Mouse (Mus musculus) left cerebral cortex, adult 9 months (tissue): ENCODE data around the gene Ccr1l1.

Experiments
- DNase-seq, 2 experiments: peaks; one replicate each; pipeline ENCODE4 v3.0.0; 2022; ENCODE audit warnings: low spot score in 2 of 2

The Ccr1l1 gene

DNA sequence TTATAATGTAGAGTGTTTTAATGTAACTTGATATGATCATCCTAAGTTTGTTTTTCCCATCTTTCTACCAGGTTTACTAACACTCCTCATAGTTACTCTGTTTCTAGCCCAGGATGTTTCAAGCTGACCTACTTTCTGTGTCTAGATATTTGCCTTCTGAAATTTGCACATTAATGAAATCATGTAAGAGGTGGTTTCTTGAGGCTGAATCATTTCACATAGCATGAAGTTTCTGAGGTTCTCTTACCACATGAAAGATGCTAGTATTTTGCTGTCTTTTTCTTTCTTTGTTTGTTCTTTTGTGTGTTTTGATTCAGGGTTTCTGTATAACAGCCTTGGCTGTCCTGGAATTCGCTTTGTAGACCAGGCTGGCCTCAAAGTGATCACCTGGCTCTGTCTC, 18.0 kb downstream of the Ccr1l1 start:
- no peak for DNase-seq

DNA sequence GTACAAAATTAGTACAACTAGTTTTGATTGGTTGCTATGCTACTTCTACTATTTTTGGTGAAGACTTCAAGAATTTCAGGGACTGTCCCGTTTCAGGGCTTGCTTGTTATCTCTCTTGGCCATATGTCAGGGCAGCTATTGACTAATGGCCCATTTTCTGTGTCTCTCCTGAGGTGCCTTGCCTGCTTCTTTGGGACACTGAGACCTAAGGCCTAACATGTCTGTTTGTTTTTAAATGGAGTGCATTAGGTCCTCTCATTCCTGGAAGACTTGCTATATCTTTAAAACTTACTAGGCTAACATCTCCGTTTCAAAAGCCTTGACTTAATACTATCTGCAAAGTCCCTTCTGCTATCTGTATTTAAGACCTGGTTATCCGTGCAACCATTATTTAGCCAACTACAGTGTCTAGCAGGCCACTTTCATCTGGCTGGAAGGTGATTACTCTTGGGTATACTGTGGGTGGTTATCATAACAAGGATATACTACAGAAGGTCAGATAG, 20.2 kb downstream of the Ccr1l1 start:
- DNase-seq, result no peak

DNA sequence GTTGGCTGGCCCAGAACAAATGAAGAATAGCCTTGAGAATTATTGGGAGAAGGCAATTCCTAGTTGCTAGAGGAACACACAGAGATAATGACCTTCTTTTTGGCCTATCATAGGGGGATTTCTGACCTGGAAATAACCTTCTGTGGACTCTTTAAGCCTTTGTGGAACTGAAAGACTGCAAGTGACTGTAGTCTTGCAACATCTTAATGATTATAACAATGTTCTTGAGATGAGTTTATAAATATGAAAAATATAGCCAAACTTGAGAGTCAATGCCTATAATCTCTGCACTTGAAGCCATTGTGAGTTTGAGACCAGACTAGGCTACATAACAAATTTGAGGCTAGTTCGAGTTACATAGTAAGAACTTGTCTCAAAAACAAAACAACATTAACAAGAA, 21.3 kb downstream of the Ccr1l1 start:
- no peak for DNase-seq

DNA sequence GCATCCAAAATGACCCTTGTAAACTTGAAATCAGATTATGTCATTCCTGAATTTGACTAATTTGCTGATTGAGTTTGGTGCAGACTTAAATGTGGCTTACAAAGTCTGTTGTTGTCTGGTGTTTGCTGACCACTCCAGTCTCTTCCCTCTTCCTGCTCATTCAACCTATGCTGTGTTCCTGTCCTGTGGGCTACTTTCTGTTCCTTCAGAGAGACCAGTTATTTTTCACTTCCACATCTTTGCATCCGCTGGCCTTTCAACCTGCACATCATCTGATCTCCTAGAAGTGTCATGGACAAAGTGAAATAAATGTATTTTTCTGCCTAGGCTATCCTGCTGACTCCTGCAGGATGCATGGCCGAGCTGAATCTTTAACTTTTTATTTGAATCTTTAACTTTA, 24.7 kb downstream of the Ccr1l1 start:
- peak in 1 of 2 experiments; percentile 16 for DNase-seq

DNA sequence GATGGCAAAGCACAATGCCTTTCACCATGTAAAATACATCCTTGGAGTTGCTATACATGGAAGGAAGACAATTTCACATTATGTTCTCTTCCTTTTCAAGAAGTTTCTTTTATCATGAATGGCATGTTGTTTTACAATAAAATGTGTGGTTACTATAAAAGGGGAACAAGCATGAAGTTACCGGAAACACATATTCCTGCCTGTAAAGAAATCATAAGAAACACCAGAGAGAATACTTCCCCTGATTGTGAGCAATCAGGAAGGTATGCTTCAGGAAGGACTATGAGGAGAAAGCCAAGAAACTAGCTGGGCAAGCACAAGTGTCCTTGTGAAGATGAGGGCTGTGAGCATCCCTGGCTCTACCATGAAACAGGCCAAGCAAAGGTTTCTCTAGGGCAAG, 27.0 kb downstream of the Ccr1l1 start:
- no peak for DNase-seq

DNA sequence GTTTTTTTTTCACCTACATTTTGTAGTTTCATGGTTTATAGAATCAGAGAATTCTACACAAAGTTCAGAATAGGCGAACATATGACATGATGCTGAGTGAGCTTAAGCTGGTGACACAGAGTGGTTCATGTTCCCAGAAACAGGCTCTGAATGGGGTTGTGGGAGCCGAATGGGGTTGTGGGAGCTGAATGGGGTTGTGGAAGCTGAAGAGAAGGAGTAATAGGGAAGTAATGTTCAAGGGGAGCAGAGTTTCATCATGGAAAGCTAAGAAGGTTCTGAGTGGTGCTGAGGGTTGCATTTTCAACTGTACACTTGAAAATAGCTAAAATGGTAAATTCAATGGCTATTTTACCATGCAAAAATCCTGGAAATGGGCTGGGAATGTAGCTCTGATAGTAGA, 28.8 kb downstream of the Ccr1l1 start:
- DNase-seq, result no peak

DNA sequence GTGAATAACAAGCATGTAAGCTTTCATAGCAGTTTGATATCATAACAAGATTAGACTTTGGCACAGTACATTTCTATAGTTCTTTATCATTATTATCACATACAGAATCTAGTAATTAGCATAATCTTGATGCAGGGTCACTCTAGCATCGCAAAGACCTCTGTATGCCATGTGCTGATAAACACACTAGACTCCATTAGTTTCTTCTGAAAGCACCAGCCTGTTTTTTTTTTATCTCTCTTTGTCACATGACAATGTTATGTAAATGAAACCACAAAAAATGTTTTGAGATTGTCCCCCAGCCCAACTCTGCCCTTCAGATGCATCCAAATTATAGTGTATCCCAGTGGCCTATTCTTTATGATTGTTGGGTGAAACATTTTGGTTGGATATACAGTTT, 30.4 kb downstream of the Ccr1l1 start:
- DNase-seq, result no peak

DNA sequence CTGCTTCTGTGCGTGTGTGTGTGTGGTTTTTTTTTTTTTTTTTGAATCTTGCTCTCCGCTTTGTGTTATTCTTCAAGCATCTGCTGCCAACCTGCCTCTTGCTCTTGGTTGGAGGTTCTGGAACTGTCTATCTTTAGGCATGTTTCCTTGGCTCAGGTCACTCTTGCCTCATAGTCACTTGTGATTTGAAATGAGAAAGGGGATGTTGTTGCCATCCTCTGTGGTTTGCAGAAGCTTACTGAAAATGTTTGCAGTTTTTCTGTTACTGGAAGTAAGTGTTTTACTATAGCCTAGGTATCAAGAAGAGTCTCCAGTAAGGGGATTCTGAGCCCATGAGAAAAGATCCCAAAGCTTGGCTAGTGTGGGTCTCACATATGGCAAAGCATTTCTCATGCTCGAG, 36.2 kb downstream of the Ccr1l1 start:
- DNase-seq, result no peak

DNA sequence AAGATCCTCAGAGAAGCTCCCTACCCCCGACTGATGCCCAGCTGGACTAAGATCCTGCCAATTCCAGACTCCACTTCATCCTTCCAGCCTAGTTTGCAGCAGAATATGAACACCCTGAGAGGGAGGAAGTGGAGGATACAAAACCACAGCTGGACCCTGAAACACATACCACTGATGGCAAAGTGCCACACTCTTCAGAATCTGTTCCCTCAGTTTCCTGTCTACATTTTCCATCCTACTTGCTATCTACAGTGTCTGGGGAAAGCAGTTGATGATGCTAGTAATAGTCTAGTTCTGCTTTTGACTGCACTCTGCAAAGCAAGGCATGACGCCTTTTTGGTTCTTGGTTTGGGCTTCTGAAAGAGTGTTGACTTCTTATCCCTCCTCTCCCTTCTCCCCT, 36.9 kb downstream of the Ccr1l1 start:
- DNase-seq, result no peak

DNA sequence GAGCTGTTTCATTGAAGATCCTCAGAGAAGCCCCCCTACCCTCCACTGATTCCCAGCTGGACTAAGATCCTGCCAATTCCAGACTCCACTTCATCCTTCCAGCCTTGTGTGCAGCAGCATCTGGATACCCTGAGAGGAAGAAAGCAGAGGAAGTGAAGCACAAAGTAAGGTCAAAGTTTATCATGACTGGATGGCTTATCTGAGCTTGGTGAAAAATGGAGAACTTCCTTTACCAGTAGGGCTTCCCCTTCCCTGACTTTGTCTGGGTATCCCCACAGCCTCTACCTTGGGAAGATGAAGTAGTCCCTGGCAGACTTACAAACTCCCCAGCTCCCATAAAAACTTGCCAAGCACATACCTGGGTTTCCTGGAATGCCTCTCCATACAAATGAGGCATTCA, 37.6 kb downstream of the Ccr1l1 start:
- DNase-seq, result no peak

DNA sequence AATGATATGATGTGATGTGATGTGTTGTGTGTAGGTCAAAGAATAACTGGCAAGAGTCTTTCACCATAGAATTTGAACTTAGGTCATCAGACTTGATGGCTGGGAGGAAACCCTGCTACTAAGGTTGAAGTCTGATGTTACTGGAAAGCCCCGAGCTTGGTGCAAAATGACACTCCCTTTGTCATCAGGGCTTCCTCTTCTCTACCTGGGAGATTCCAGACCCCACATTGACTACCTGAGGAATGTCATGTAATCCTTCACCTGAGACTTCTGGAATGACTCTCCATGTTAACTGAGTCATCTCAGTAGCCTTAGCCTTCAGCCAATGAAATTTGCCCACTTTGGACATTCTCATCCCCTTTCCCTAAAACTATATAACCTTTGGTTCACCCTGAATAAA, 38.0 kb downstream of the Ccr1l1 start:
- DNase-seq, result no peak

DNA sequence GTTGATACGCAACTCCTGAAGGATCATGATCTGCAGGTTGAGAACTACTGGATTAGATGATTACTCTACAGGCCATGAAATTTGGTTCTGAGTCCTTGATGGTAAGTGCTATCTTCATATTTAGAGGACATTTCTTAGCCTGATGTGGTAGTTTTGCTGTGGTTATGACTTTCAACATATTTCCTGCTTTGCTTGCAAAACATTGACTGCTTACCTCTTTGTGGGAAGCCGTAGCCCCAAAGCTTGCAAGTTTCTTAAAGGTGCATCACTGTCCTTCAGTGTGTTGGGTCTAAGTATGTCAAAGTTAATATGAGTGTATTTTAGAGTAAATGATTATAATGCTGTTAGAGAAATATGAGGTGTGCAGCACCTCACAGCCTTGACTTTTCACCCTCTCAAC, 40.2 kb downstream of the Ccr1l1 start:
- DNase-seq, result no peak

DNA sequence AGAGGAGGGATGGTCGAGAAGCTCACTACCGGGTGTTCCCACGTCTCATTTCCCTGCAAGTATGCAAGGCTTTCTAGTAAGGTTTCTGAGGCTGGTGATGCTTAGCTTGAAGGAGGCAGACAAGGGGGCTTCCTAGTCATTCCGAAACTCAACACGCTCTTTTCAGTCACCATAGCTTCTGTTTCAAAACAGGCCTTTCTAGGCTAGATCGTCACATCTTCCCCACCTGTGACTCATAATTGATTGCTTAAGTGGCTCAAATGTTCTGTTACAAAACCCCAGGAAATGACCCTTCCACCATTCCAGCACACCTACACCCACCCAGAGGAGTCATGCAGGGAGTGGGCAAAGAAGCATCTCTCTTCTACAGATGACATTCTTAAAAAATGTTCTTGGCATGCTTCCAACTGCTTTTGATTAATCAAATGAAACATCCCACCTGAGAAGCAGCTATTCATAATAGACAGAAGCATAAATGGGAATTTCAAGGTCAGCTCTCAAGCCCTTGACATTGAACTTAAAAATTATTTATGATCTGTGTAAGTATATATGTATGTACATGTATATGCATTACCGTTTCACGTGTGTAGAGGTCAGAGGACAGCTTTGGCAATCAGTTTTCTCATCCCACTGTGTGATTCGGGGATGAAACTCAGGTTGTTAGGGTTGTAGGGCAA, 41.5 kb downstream of the Ccr1l1 start:
- no peak for DNase-seq

DNA sequence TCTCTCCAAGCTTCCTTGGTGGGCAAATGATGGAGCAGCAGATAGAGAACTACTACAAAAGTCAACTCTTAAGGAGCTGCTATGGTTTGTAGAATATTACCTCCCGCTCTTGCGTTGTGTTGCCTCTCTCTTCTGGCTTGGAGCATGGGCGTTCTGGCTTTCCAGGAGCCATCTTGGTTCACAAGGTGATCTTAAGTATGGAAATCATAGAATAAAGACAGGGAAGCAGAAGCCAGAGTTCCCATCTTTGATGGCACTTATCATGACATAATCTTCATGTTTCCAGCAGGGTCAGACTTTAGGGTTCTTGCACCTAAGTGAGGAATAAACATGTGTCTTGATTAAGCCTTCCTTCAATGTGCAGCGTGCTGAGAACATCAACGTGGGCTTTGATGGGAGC, 42.4 kb downstream of the Ccr1l1 start:
- DNase-seq, result no peak

DNA sequence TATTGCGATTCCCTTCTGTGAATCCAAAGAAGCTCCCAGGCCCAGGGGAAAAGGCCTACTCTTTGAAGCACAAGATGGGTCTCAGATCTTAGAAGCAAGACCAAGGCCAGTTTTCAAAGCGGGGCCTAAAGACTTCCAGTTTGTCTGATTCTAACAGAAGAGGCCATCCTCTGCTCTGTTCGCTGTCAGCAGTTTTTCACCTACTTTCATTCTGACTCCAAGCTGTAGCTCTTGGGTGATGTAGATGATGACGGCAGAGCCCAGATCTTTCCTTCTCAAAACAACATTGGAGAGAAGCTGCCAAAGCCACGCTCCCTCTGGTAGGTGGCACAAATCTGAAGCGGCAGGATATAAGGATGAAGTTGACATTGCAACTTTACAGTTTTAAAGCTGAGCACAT, 42.9 kb downstream of the Ccr1l1 start:
- DNase-seq, result no peak

DNA sequence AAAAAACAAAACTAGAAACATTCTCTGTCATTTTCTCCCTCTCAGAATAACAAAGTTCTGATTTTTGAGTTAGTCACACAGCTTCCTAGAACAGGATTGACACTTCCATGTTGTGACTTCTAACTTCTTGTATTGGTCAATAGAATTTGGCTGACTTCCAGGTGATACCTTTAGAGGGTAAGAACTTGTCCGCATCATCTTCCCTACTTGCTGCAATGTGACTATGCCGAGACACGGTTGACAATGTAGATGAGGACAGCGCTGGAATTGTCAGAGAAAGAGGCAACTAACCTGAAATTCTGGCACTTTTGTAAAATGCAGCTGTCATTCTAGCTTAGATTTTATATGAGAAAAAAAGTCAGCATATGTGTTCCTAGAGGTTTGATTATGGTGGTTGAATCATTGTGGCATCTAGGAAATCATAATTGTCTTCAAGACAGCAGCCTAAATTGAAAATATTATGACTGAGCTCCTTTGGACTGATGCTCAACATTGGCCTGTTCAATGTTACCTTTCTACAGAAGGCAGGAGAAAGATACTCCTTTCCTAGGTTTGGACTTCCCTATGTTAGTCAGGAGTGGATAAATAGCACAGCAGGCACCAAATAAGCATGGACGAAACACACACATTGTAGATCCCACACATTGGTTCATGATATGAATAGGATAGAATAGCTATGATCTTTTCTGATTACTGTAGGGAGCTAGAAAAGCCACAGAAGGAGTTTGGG, 44.3 kb downstream of the Ccr1l1 start:
- DNase-seq, result no peak

DNA sequence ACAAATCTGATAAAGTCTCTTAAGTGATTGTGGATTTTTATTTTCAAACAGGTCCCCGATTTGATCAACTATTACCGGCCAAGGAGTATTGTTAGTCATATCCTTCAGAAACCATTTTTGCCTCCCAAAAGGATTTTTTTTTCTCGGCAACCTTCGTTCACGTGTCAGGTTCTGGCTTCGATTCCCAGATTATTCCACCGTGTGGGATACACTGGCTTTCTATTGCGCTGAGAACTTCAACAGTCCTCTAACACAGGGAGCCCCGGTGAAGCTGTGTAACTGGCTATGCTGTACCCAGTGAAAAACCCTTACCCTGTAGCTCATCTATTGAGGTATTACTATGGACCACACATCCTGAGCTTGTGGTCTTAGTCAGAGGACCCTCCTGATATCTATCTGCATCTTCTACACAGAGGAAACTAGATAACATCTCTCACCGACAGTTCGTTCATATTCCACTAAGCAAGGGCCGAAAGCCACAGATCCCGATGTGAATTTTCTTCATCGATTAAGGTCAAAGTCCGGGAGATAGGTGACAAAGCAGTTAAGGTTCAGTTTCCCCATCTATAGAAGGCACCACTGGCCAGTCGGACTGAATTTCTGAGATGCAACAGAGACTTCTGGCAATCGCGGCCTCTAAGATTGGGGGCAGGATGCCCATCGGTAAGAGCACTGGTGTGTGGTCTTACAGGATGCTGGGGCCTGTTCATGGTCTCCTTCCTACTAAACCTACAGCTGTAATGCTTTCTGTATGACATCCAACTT, 45.1 kb downstream of the Ccr1l1 start:
- DNase-seq, result no peak

DNA sequence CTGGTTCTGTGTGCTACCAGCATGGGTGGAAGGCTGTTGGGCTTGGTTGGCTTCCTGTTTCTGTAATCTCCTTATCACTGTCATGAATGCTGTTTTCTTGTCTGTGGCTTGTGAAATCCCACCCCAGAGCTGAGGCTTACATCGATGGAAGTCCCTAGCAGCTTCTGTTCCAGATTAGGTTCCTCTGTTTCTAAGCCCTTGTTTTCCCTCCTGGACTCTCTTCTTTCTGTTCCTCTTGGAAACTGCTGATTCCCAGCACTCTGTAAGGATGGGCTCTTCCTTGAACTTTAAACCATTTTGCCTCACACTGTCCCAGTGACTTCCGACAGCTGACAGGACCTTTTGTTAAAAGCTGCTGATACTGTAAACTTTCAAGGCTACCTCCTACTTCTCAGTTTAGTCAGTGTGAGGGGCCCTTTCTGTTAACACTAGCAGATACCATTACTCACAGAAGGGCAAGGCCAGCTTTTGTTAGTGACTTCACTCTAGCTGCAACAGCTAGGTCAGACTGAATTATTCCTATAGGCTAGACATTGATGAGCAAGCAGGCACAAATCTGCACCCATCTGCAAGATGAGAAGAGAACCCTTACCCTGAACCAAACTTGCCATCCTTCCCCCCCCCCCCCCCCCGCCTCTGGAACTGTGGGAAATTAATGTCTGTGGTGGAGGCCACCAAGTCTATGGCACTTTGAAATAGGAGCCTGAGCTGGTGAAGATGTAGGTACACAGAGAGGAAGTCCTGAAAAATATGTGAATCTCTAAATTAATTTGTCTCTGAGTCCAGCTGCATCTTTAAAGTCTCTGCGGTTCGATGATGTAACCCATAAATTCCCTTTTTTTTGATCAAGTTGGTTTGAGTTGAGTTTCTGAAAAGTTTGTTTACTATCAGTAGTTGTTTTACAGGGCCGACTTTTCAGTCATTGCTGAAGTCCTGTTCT, 46.2 kb downstream of the Ccr1l1 start:
- DNase-seq, result no peak

DNA sequence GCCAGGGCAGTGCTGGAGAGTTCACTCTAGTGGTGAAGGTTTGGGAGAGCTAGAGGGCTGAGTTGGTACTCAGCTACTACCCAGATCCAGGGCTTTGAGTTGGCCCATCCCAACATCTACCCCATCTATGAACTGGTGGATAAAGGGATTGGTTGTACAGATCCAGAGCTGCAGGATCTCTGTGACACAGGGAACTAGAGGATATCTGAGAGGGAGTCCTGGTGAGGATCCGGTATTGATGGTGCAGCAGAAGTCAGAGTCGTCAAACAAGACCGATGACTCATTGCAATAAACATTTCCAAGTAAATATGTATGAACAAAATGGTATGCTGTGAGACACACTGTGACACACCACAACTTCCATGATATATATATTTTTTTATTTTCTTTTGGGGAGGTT, 47.3 kb downstream of the Ccr1l1 start:
- no peak for DNase-seq

DNA sequence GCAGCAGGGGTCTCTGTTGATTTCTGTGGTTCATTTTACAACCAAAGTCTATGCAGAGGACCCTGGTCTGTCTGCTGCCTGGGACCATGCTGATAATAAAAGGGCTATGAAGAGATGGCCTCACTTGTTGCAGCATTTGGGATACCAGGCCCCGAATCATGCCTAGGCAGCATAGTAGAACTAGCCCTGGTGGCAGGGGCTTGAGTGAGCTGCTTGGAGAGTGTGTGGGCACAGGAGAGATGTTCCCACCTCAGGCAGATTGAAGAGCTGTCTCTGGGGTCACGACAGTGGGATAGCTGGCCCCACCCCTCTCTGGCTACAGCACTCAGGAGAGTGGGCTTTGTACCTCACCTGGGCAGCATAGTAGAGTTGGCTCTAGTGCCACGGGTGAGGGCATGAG, 47.7 kb downstream of the Ccr1l1 start:
- DNase-seq, result no peak

DNA sequence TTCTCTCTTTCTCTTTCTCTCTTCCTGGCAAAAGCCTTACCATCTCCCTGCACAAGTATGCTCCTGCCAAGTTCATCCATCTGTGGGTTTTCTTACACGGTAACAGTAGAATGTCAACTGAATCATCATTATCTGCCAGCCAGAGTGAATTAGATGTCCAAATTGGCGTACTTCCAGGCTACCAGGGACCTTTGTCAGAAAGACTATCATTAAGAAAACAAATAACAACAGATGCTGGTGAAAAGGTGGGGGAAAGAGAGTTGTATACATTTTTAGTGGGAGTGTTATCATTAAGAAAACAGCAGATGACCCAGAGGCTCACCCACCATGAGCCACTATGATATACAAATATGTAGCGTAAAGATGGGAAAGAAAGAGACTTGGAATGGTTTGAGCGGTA, 48.3 kb downstream of the Ccr1l1 start:
- no peak for DNase-seq

DNA sequence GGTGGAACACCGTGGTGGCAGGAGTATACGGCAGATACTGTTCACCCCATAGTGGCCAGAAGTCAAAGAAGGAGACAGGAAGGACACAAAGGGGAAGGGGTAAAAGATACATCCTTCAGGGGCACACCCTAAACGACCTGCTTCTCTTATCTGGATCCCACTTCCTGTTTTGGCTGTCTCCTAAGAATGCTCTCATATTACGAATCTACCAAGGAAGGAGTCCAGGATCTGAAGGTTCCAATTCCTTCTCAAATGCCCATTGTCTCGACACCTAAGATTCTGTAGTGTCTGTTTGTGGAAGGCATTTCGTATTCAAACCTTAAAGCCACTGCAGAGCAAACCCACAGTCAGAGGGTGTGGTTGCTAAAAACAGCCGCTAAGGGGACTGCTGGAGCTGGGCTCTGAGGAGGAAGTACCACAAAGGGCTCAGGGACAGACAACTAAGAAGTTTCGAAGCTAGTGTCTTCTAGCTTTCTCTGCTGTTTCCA, 49.4 kb downstream of the Ccr1l1 start:
- DNase-seq, result no peak
